Mouse (Mus musculus): ENCODE results near the gene Sept8. TPM values are rescaled to one million over a fixed set of nuclear protein-coding genes. Genes with fewer than 3 reads are reported as not detected.

The Sept8 gene
- polyA plus RNA-seq, 1 experiment, result 92.4 TPM

DNA sequence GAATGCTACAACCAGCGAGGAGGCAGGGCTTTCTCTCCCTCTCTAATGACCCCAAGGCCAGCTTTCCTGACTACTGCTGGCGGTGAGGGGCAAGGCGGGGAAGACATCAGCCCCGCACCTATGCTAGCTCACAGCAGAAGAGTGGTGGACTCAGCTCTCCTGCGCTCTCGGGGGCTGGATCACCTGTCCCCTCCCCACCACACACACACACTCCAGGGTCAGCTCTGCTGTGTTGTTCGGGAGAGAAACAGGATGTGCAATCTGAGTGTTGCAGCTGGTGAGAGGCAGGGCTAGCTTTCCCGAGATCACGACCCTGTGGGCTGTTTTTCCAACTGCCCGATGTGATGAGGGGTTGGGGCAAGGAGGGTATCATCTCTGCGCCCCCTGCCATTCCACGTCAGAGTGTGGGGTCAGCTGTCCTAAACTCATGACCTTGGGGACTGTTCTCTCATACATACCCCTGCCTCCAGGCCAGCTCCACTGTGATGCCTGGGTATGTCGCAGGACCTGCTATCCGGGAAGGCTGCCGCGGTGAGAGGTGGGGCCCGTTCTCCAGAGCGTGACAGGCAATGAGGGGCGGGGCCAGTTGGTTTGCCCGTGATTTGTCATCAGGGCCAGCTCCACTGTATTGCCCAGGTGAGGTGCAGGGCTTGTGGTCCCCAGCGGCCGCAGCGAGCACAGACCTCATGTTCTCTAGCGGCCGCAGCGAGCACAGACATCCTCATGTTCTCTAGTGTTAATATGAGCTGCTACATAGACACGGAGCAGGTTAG is 32.0 kb upstream of the Sept8 start:
- H3K4me2 ChIP-seq (ENCODE audit: low read depth), result no peak overlapping the region
- no peak overlapping the region for H3K4me3 ChIP-seq
- H3ac ChIP-seq (ENCODE audit: control insufficient read depth, insufficient read length), result no peak overlapping the region
- no peaks in the 10 kb centered on the region for H3K79me2 ChIP-seq (ENCODE audit: control insufficient read depth, insufficient read depth)
- TF ChIP-seq REST (IDR thresholded peaks at IDR 0.05; ENCODE audit: insufficient read depth, insufficient read length) (no peak), MAX (IDR thresholded peaks at IDR 0.05; ENCODE audit: low read depth) (no peak), E2F4 (IDR thresholded peaks at IDR 0.05; ENCODE audit: insufficient read depth) (no peak), SRF (IDR thresholded peaks at IDR 0.05; ENCODE audit: control insufficient read depth, insufficient read length, low read depth) (no peak), USF1 (IDR thresholded peaks at IDR 0.05; ENCODE audit: low read depth) (no peak), MYOG (IDR thresholded peaks at IDR 0.05; ENCODE audit: control insufficient read depth in 1 of 3, insufficient read depth in 1 of 3, insufficient read length in 2 of 3, low read depth in 2 of 3) (no peak), POLR2AphosphoS2 (IDR thresholded peaks at IDR 0.05; ENCODE audit: insufficient read length, low read depth) (no peak), CEBPB (IDR thresholded peaks at IDR 0.05; ENCODE audit: insufficient read depth, poor library complexity, severe bottlenecking) (no peak), TCF3 (IDR thresholded peaks at IDR 0.05; ENCODE audit: insufficient read length, low read depth) (no peak), MYOD1 (IDR thresholded peaks at IDR 0.05; ENCODE audit: control insufficient read depth in 1 of 3, insufficient read length in 2 of 3, low read depth in 2 of 3) (no peak), POLR2A (IDR thresholded peaks at IDR 0.05; ENCODE audit: insufficient read length, low read depth) (no peak), TCF12 (IDR thresholded peaks at IDR 0.05; ENCODE audit: insufficient read depth, poor library complexity, severe bottlenecking) (no peak)
- H3K36me3 ChIP-seq (ENCODE audit: control insufficient read depth, insufficient read depth), result no peaks in the 10 kb centered on the region
- H3K27me3 ChIP-seq (ENCODE audit: control insufficient read depth, insufficient read depth, insufficient read length), result no peaks in the 10 kb centered on the region

GRCm38 (mm10) chr11:53489007-53489406 is 30.1 kb upstream of the Sept8 start:
- no peaks in the 10 kb centered on the region for H3K79me2 ChIP-seq (ENCODE audit: control insufficient read depth, insufficient read depth)
- H3ac ChIP-seq (ENCODE audit: control insufficient read depth, insufficient read length), result no peak overlapping the region
- TF ChIP-seq POLR2AphosphoS2 (IDR thresholded peaks at IDR 0.05; ENCODE audit: insufficient read length, low read depth) (no peak), MYOG (IDR thresholded peaks at IDR 0.05; ENCODE audit: control insufficient read depth in 1 of 3, insufficient read depth in 1 of 3, insufficient read length in 2 of 3, low read depth in 2 of 3) (no peak), TCF3 (IDR thresholded peaks at IDR 0.05; ENCODE audit: insufficient read length, low read depth) (no peak), E2F4 (IDR thresholded peaks at IDR 0.05; ENCODE audit: insufficient read depth) (no peak), USF1 (IDR thresholded peaks at IDR 0.05; ENCODE audit: low read depth) (no peak), CEBPB (IDR thresholded peaks at IDR 0.05; ENCODE audit: insufficient read depth, poor library complexity, severe bottlenecking) (no peak), TCF12 (IDR thresholded peaks at IDR 0.05; ENCODE audit: insufficient read depth, poor library complexity, severe bottlenecking) (no peak), MYOD1 (IDR thresholded peaks at IDR 0.05; ENCODE audit: control insufficient read depth in 1 of 3, insufficient read length in 2 of 3, low read depth in 2 of 3) (no peak), MAX (IDR thresholded peaks at IDR 0.05; ENCODE audit: low read depth) (no peak), SRF (IDR thresholded peaks at IDR 0.05; ENCODE audit: control insufficient read depth, insufficient read length, low read depth) (no peak), POLR2A (IDR thresholded peaks at IDR 0.05; ENCODE audit: insufficient read length, low read depth) (no peak), REST (IDR thresholded peaks at IDR 0.05; ENCODE audit: insufficient read depth, insufficient read length) (no peak)
- no peaks in the 10 kb centered on the region for H3K27me3 ChIP-seq (ENCODE audit: control insufficient read depth, insufficient read depth, insufficient read length)
- no peak overlapping the region for H3K4me3 ChIP-seq
- H3K4me2 ChIP-seq (ENCODE audit: low read depth), result no peak overlapping the region
- no peaks in the 10 kb centered on the region for H3K36me3 ChIP-seq (ENCODE audit: control insufficient read depth, insufficient read depth)

DNA sequence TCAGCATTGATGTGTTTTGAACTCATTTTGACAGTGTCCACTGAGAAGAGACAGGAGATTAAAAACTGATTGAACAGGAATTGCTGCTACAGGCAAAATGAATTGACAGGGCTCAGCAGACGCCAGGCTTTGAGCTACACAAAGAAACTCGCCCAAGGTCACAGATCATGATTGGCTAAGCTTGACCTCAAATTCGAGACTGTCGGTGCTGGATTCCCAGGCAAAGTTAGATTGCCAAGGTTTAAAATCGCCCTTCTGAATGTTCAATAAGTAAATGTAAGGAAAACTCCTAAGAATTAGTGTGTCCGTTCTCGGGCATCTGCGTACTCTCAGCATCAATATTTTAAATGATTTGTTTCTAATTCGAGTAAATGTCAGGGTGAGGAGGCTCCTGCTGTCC is 29.6 kb upstream of the Sept8 start:
- no peak overlapping the region for H3K4me3 ChIP-seq
- H3K79me2 ChIP-seq (ENCODE audit: control insufficient read depth, insufficient read depth), result no peaks in the 10 kb centered on the region
- no peaks in the 10 kb centered on the region for H3K27me3 ChIP-seq (ENCODE audit: control insufficient read depth, insufficient read depth, insufficient read length)
- H3K36me3 ChIP-seq (ENCODE audit: control insufficient read depth, insufficient read depth), result no peaks in the 10 kb centered on the region
- H3K4me2 ChIP-seq (ENCODE audit: low read depth), result no peak overlapping the region
- H3ac ChIP-seq (ENCODE audit: control insufficient read depth, insufficient read length), result no peak overlapping the region
- TF ChIP-seq MYOG (IDR thresholded peaks at IDR 0.05; ENCODE audit: control insufficient read depth in 1 of 3, insufficient read depth in 1 of 3, insufficient read length in 2 of 3, low read depth in 2 of 3) (no peak), TCF3 (IDR thresholded peaks at IDR 0.05; ENCODE audit: insufficient read length, low read depth) (no peak), E2F4 (IDR thresholded peaks at IDR 0.05; ENCODE audit: insufficient read depth) (no peak), USF1 (IDR thresholded peaks at IDR 0.05; ENCODE audit: low read depth) (no peak), SRF (IDR thresholded peaks at IDR 0.05; ENCODE audit: control insufficient read depth, insufficient read length, low read depth) (no peak), TCF12 (IDR thresholded peaks at IDR 0.05; ENCODE audit: insufficient read depth, poor library complexity, severe bottlenecking) (no peak), REST (IDR thresholded peaks at IDR 0.05; ENCODE audit: insufficient read depth, insufficient read length) (no peak), MYOD1 (IDR thresholded peaks at IDR 0.05; ENCODE audit: control insufficient read depth in 1 of 3, insufficient read length in 2 of 3, low read depth in 2 of 3) (no peak), POLR2AphosphoS2 (IDR thresholded peaks at IDR 0.05; ENCODE audit: insufficient read length, low read depth) (no peak), POLR2A (IDR thresholded peaks at IDR 0.05; ENCODE audit: insufficient read length, low read depth) (no peak), CEBPB (IDR thresholded peaks at IDR 0.05; ENCODE audit: insufficient read depth, poor library complexity, severe bottlenecking) (no peak), MAX (IDR thresholded peaks at IDR 0.05; ENCODE audit: low read depth) (no peak)

DNA sequence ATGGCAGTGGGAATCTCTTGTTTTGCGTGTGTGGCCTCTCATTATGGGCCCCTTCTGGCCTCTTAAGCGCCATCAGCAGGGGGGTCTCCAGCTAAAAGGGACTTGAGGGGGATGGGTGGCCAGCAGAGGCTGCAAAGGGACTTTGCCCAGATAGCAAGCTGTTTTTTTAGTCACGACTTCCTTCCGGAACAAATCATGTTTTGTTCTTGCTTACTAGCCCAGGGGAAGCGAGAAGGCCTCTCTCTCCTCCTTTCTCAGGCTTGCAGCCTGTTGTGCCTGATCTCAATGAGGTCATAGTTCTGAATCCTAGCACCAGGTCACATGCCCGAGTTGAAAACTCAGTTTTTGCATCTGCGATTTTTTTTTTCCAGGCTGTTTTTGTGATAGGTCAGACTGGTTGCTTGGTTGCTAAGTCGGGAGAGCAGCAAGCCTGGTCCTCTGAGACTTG is 27.1 kb upstream of the Sept8 start:
- Histone ChIP-seq H3K79me2 (ENCODE audit: control insufficient read depth, insufficient read depth) (no peaks in the 10 kb centered on the region), H3K27me3 (ENCODE audit: control insufficient read depth, insufficient read depth, insufficient read length) (no peaks in the 10 kb centered on the region), H3K36me3 (ENCODE audit: control insufficient read depth, insufficient read depth) (no peaks in the 10 kb centered on the region), H3K4me3 (no peak overlapping the region), H3ac (ENCODE audit: control insufficient read depth, insufficient read length) (no peak overlapping the region), H3K4me2 (ENCODE audit: low read depth) (no peak overlapping the region)
- no peak for TF ChIP-seq SRF (IDR thresholded peaks at IDR 0.05; ENCODE audit: control insufficient read depth, insufficient read length, low read depth)
- no peak for TF ChIP-seq TCF3 (IDR thresholded peaks at IDR 0.05; ENCODE audit: insufficient read length, low read depth)
- no peak for TF ChIP-seq MYOG (IDR thresholded peaks at IDR 0.05; ENCODE audit: control insufficient read depth in 1 of 3, insufficient read depth in 1 of 3, insufficient read length in 2 of 3, low read depth in 2 of 3)
- TF ChIP-seq MYOD1 (IDR thresholded peaks at IDR 0.05; ENCODE audit: control insufficient read depth in 1 of 3, insufficient read length in 2 of 3, low read depth in 2 of 3), result no peak
- no peak for TF ChIP-seq REST (IDR thresholded peaks at IDR 0.05; ENCODE audit: insufficient read depth, insufficient read length)
- TF ChIP-seq POLR2A (IDR thresholded peaks at IDR 0.05; ENCODE audit: insufficient read length, low read depth), result no peak

Measured in myocyte (in vitro differentiated cells).